Mouse (Mus musculus): ENCODE data around the gene Samd4b.

- TF ChIP-seq CTCF (IDR thresholded peaks at IDR 0.05; ENCODE audit: low read depth), result no peak
- no peak for TF ChIP-seq EP300 (IDR thresholded peaks at IDR 0.05; ENCODE audit: low read depth)
Observed at GRCm38 (mm10) chr7:28555939-28556535, 41.9 kb downstream of the Samd4b start.
